Mouse (Mus musculus) liver, adult 2 months (tissue): Measurements from ENCODE around the gene Ctdsp2.

Experiments
- CTCF ChIP-seq: fragments of 200-500 bp; IDR thresholded peaks from 2 replicates; pipeline ENCODE4 v1.5.1; 2011; ENCODE audit warnings: low read depth, low read length, control low read depth
- POLR2A ChIP-seq: fragments of 200-500 bp; IDR thresholded peaks from 2 replicates; pipeline ENCODE4 v1.6.1; 2011; ENCODE audit warnings: low read length, control low read depth; ENCODE audit not compliant: insufficient read depth; ENCODE audit errors: extremely low read depth

GRCm38 (mm10) chr10:126963821-126964220 is 14.7 kb upstream of the Ctdsp2 start:
- TF ChIP-seq CTCF, result no peak
- TF ChIP-seq POLR2A, result no peak
